Mouse (Mus musculus): ENCODE measurements around the gene Olfr5.
"Not testable (repeated sequence)": the region's sequence is repeated elsewhere in the genome, so short reads cannot be mapped to it uniquely, and the experiment has no call there.

The Olfr5 gene

GRCm38 (mm10) chr7:6486841-6487240 is at the start of gene Olfr5:
TSS of gene Olfr5 (minus strand) at chr7:6486941.
- no peak for DNase-seq

GRCm38 (mm10) chr7:6526141-6526540 is 39.4 kb upstream of the Olfr5 start:
- DNase-seq = no peak

GRCm38 (mm10) chr7:6525001-6525400 is 38.3 kb upstream of the Olfr5 start:
- no peak for DNase-seq

GRCm38 (mm10) chr7:6522850-6523249 is 36.1 kb upstream of the Olfr5 start, which contains the start of gene Olfr1349:
TSS of gene Olfr1349 (minus strand) at chr7:6522950.
- DNase-seq = no peak

- DNase-seq = no peak
These were observed 34.9 kb upstream of the Olfr5 start for GRCm38 (mm10) chr7:6521666-6522065.

- no peak for DNase-seq
These were observed 21.9 kb upstream of the Olfr5 start, which contains the start of gene Olfr1348 for GRCm38 (mm10) chr7:6508648-6509047. TSS of gene Olfr1348 (minus strand) at chr7:6508748.

- no peak for DNase-seq
These were observed 12.9 kb upstream of the Olfr5 start, which contains the start of gene Olfr1347 for GRCm38 (mm10) chr7:6499655-6500054. TSS of gene Olfr1347 (minus strand) at chr7:6499755.

GRCm38 (mm10) chr7:6477633-6478032 is 9.1 kb downstream of the Olfr5 start:
- DNase-seq = not testable (repeated sequence)

- DNase-seq = no peak
These were observed 19.8 kb downstream of the Olfr5 start, which contains the start of gene Olfr1346 for GRCm38 (mm10) chr7:6466951-6467350. TSS of gene Olfr1346 (plus strand) at chr7:6467101.

GRCm38 (mm10) chr7:6456399-6456798 is 30.3 kb downstream of the Olfr5 start:
- DNase-seq = no peak

- DNase-seq = no peak
These were observed 30.9 kb downstream of the Olfr5 start, which contains the start of gene Olfr1336 for GRCm38 (mm10) chr7:6455868-6456267. TSS of gene Olfr1336 (plus strand) at chr7:6456168.

- no peak for DNase-seq
These were observed 39.0 kb downstream of the Olfr5 start for GRCm38 (mm10) chr7:6447771-6448170.

GRCm38 (mm10) chr7:6441173-6441572 is 45.6 kb downstream of the Olfr5 start:
- DNase-seq = no peak

- no peak for DNase-seq
These were observed 48.4 kb downstream of the Olfr5 start, which contains the start of gene Olfr1344 for GRCm38 (mm10) chr7:6438388-6438787. TSS of gene Olfr1344 (plus strand) at chr7:6438688.

GRCm38 (mm10) chr7:6430342-6430741 is 56.4 kb downstream of the Olfr5 start:
- peak; percentile 42 for DNase-seq

- no peak for DNase-seq
These were observed 57.4 kb downstream of the Olfr5 start for GRCm38 (mm10) chr7:6429381-6429780.

Data from lung, postnatal 36 days (tissue).